Mouse (Mus musculus) forebrain, embryonic 14.5 days (tissue): ENCODE measurements around the gene Adam12. TPM values are rescaled to one million over a fixed set of nuclear protein-coding genes. Genes with fewer than 3 reads are reported as not detected.
A peak's percentile ranks its signal among the peaks of the same experiment; 100 is the strongest.

Experiments used
- ATAC-seq: fragments of 200-750 bp; cut with Nextera tagmentation; 2 replicates; pipeline ENCODE4 v1.8.0; 2017; ENCODE audit warnings: mild to moderate bottlenecking, moderate library complexity
- DNase-seq: peaks from one replicate; pipeline ENCODE4 v3.0.0-alpha.2; 2015; ENCODE audit warnings: low spot score
- H3K27ac ChIP-seq: fragments of 300-500 bp; sonication (generic); 2 replicates; pipeline ENCODE4 v1.5.1; 2014; ENCODE audit warnings: low read depth, mild to moderate bottlenecking, control low read depth, low read length, moderate library complexity
- H3K27me3 ChIP-seq: fragments of 300-500 bp; sonication (generic); replicated peaks from 2 replicates; pipeline ENCODE4 v1.6.1; 2014; ENCODE audit warnings: low read length, control low read depth, mixed read lengths; ENCODE audit not compliant: control insufficient read depth, insufficient read depth
- H3K36me3 ChIP-seq: fragments of 300-500 bp; sonication (generic); 2 replicates; pipeline ENCODE4 v1.6.1; 2014; ENCODE audit warnings: low read length, control low read depth; ENCODE audit not compliant: control insufficient read depth, insufficient read depth
- H3K4me1 ChIP-seq: fragments of 300-500 bp; sonication (generic); 2 replicates; pipeline ENCODE4 v1.6.1; 2014; ENCODE audit warnings: antibody characterized with exemption, low read length, control low read depth; ENCODE audit not compliant: control insufficient read depth, insufficient read depth
- H3K4me2 ChIP-seq: fragments of 300-500 bp; sonication (generic); 2 replicates; pipeline ENCODE4 v1.6.1; 2014; ENCODE audit warnings: mild to moderate bottlenecking, control low read depth, low read length
- H3K4me3 ChIP-seq: fragments of 300-500 bp; sonication (generic); 2 replicates; pipeline ENCODE4 v1.5.1; 2014; ENCODE audit warnings: low read depth, low read length, control low read depth
- H3K9ac ChIP-seq: fragments of 300-500 bp; sonication (generic); 2 replicates; pipeline ENCODE4 v1.6.1; 2014; ENCODE audit warnings: mild to moderate bottlenecking, low read length, control low read depth, moderate library complexity
- H3K9me3 ChIP-seq: fragments of 300-500 bp; sonication (generic); replicated peaks from 2 replicates; pipeline ENCODE4 v1.6.1; 2016; ENCODE audit warnings: low read length, control low read depth, mixed read lengths; ENCODE audit not compliant: control insufficient read depth
- WGBS: fragments of 180-500 bp; shearing (Covaris S2); extraction: QIAGEN DNeasy Blood & Tissue Kit; methylation state at CpG from one replicate; pipeline ENCODE4 v1.1.7; 2014; 5-methylcytosine and 5-hydroxymethylcytosine counted together
- polyA plus RNA-seq: library from polyadenylated mRNA; unstranded; fragments of >200 nt; fragmentation: Nextera tagmentation; extraction: Ambion mirVana; gene quantifications from 2 replicates; pipeline ENCODE4 v1.2.1, GENCODE M21; 2014

The Adam12 gene
- polyA plus RNA-seq = 1.9 and 4.8 TPM in 2 replicates

DNA sequence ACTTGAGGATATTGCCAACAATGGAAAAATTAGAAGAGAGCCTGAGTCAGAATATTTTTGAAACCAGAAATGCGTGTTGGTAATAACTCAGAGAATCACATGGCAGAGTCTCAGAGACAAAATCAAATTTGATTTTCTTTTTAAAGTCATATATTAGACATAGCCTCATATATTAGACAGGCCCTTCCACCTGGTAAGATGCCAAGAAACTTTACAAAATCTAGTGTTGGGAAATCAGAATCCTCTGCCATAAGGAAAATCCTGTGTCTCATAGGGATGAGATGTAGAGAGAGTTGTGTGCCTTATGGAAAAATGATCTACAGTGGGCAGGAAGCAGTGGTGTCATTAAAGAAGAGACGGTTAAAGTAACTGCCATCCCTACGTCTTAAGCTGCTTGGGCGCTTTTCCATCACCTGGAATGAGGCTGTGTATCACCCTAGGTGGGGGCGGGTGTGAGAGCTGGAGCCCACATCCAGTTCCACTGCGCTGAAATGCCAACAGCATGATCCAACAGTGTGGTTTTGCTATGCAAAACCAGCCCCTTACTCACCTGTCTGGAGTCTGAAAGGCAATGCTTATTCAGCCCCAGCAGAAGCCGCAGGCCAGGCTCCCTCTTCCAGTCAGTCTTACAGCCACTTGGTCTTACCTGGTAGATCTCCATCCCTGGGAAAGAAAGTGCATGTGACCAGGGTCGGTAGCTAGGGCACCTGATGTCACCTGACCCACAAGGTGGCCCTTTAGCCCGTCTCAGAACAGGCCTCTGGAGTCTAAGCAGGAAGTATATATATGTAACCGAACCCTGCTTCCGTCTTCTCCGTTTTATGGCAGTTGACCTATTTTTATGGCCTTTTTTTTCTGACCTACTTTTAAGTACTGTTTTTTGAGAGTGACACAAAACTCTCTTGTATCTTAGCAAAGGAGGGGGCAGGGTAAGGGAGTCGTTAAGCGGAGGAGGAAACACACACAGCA, at the start of gene Adam12:
Gene Adam12 (minus strand): TSS at position 769 of the 969 bp plus-strand sequence.
- Histone ChIP-seq H3K4me3 (no peak within 1 kb of the TSS), H3K9me3 (no peaks in the 10 kb centered on the region), H3K4me2 (no peak within 1 kb of the TSS), H3K9ac (no peak within 1 kb of the TSS), H3K4me1 (peaks cover 3% of the 10 kb centered on the region; the same call in 1 of the 2 replicates), H3K36me3 (no peaks in the 10 kb centered on the region), H3K27me3 (no peaks in the 10 kb centered on the region), H3K27ac (no peak within 1 kb of the TSS)
- no peak for ATAC-seq
- DNase-seq = no peak
- 73% methylated on average over 14 of the region's 14 CpGs for WGBS

DNA sequence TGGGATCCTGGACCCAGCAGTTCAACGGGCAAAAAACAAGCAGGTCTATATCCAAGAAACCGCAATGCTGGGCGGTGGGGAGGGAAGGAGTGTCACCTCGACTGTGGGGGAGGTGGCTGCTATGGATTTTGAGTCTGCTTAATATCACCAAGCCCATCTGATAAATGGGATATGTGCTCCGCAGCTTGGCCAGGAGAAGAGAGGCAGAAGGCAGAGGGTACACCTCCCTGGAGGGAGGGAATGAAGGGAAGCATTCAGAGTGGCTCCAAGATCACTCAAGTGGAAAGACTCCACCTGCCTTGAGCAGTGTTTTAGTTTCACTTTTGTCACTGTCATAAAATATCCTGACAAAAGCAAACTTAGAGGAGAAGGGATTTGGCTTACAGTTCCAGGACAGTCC, 41.0 kb upstream of the Adam12 start:
- no peaks in the 10 kb centered on the region for H3K9me3 ChIP-seq
- H3K4me3 ChIP-seq = no peak overlapping the region
- H3K27me3 ChIP-seq = no peaks in the 10 kb centered on the region
- H3K4me1 ChIP-seq = no peaks in the 10 kb centered on the region
- no peak for DNase-seq
- no peak overlapping the region for H3K4me2 ChIP-seq
- no peak for ATAC-seq
- no peak overlapping the region for H3K9ac ChIP-seq
- H3K27ac ChIP-seq = no peak overlapping the region
- WGBS = 86% methylated on average over 5 of the region's 5 CpGs
- H3K36me3 ChIP-seq = no peaks in the 10 kb centered on the region

DNA sequence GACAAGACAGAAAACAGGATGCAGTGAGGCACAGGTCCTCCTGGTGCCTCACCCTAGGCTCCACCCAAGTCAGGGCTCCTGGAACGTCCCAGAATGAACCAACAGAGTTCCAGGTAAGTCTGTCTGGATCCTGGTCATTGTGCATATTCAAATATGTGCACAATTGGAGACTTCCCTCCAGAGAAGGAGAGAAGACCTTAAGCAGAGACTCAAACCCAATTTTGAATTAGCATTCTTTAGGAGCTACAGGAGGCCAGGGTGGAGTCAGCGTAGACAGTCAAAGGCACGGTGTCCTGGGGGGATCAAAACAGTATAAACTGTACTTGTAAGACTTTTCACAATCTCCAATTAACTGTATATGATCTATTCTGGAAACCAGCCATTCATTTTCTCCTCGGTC, 40.5 kb upstream of the Adam12 start:
- H3K4me3 ChIP-seq = no peak overlapping the region
- no peak overlapping the region for H3K4me2 ChIP-seq
- H3K27ac ChIP-seq = no peak overlapping the region
- H3K9ac ChIP-seq = no peak overlapping the region
- no peaks in the 10 kb centered on the region for H3K27me3 ChIP-seq
- no peaks in the 10 kb centered on the region for H3K9me3 ChIP-seq
- ATAC-seq (no peak), DNase-seq (no peak)
- H3K36me3 ChIP-seq = no peaks in the 10 kb centered on the region
- no peaks in the 10 kb centered on the region for H3K4me1 ChIP-seq
- 54% methylated on average over 4 of the region's 4 CpGs for WGBS

DNA sequence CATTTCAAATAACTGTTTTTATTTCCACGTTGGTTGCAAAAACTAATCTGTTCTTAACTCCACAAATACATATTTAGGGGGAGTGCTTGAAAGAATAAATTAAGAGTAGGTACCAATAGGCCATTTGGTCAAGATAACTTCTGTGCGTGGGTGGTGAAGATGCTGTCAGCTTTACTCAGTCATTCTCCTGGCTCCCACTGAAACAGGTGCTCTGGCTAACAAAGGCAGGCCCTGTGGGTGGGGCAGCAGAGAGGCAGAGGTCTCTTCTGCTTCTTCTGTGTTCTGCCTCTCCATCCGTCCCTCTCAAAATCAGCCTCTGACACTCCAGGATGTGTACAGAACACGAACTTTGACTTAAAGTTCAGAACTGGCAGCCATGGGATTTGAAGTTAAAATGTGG, 33.8 kb upstream of the Adam12 start:
- 74% methylated on average over 4 of the region's 4 CpGs for WGBS

DNA sequence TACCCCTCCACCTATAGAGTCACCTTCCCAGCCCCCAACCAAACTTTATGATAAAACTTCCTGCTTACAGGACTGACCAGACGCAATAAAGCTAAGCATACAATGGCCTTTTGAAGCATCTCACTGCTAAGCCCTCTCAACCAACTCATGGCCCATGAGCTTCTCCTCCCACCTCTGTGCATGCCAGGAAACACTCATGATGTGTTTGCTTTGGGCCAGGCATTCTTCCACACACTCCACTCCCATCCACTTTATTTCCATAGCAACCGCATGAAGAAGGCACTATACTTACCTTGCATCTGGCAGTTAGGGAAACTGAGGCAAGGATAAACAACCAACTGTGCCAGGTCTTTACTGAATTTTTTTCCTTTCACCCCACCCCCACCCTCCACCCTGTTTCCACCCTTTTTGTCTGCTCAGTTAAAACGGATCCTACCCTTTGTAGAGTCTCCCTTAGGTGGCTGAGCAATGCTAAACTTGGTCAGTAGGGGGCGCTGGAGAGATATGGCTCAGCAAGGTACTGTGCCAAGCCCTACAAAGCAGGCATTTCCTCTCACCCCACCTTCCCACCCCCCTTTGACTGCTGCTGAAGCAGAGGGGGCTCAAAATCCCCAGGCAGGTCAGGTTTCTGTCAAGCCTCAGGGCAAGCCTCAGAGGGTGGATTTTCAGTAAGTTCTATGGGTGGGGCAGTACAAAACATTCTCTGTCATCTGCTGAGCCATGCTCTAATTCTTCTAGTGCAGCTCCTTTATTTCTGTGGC, 31.4 kb upstream of the Adam12 start:
- H3K9ac ChIP-seq = no peak overlapping the region
- no peaks in the 10 kb centered on the region for H3K36me3 ChIP-seq
- DNase-seq = peak; percentile 72
- WGBS = 46% methylated on average over 4 of the region's 4 CpGs
- H3K27ac ChIP-seq = no peak overlapping the region
- no peaks in the 10 kb centered on the region for H3K27me3 ChIP-seq
- no peak overlapping the region for H3K4me2 ChIP-seq
- H3K4me3 ChIP-seq = no peak overlapping the region
- no peaks in the 10 kb centered on the region for H3K9me3 ChIP-seq
- ATAC-seq = peak; percentile 54
- no peaks in the 10 kb centered on the region for H3K4me1 ChIP-seq

More for the DNA sequence above, 33.8 kb upstream of the Adam12 start:
- no peaks in the 10 kb centered on the region for H3K36me3 ChIP-seq
- H3K9me3 ChIP-seq = no peaks in the 10 kb centered on the region
- no peak overlapping the region for H3K4me3 ChIP-seq
- H3K4me1 ChIP-seq = no peaks in the 10 kb centered on the region
- no peaks in the 10 kb centered on the region for H3K27me3 ChIP-seq
- H3K9ac ChIP-seq = no peak overlapping the region
- H3K27ac ChIP-seq = no peak overlapping the region
- DNase-seq = no peak
- ATAC-seq = no peak
- no peak overlapping the region for H3K4me2 ChIP-seq

DNA sequence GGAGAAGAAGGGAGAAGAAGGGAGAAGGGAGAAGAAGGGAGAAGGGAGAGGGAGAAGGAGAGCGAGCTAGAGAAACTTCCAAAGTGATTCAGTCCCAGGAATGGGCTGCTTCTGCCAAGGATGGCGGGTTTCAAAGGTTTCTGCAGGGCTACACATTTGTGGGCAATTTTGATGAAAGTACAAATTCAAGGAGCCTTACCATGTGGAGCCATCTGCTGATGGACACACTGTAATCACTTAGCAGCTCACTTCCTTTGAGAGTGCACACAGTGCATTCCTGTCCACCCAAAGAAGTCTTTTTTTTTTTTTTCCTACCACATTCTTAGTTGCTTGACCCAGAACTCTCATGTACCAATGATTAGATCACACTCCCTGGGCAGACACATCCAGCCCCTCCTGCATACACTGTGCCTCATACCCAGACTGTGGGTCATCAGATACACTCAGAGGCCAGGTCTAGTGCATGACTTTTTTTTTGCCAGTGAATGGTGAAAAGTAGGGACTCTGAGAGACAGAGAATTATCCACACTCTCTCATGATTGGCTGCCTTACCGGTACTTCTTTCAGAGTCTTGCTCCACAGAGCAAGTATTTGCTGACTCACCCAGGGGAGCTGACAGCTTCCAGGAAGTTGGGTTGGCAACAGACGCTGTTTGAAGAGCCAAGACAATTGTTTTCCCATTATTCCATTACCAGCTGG, 29.2 kb upstream of the Adam12 start:
- Histone ChIP-seq H3K9ac (no peak overlapping the region), H3K36me3 (no peaks in the 10 kb centered on the region), H3K4me3 (no peak overlapping the region), H3K4me2 (no peak overlapping the region), H3K27ac (no peak overlapping the region), H3K9me3 (no peaks in the 10 kb centered on the region), H3K4me1 (no peaks in the 10 kb centered on the region), H3K27me3 (no peaks in the 10 kb centered on the region)
- ATAC-seq (no peak), DNase-seq (peak; percentile 12)
- 65% methylated on average over 4 of the region's 4 CpGs for WGBS

DNA sequence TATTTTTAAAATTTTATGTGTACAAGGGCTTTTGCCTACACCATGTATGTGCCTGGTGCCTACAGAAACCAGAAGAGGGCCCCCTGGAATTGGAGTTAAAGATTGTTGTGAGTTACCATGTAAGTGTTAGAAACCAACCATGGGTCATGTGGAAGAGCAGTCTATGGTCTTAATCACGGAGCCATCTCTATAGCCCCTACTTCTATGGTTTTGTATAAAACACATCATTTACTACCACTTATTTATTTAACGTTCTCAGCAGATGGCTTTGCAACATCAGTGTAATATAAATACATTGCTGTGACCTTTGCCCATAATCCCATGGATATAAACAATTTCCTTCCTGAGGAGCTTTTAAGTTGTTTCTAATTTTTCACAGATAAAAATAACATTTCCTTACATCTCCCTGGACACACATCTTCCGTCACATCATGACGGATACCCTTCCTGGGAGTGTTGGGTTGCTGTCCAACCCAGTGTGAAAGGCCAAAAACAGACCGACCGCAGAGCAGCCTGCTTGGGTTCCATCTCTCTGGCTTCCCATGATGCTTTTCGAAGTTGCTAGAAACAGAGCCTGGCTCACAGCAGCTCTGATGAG, 18.4 kb upstream of the Adam12 start:
- ATAC-seq (no peak), DNase-seq (no peak)
- Histone ChIP-seq H3K4me1 (no peaks in the 10 kb centered on the region), H3K4me2 (no peak overlapping the region), H3K36me3 (no peaks in the 10 kb centered on the region), H3K4me3 (no peak overlapping the region), H3K9me3 (no peaks in the 10 kb centered on the region), H3K27me3 (no peaks in the 10 kb centered on the region), H3K9ac (no peak overlapping the region), H3K27ac (no peak overlapping the region)
- WGBS = 90% methylated on average over 7 of the region's 7 CpGs

DNA sequence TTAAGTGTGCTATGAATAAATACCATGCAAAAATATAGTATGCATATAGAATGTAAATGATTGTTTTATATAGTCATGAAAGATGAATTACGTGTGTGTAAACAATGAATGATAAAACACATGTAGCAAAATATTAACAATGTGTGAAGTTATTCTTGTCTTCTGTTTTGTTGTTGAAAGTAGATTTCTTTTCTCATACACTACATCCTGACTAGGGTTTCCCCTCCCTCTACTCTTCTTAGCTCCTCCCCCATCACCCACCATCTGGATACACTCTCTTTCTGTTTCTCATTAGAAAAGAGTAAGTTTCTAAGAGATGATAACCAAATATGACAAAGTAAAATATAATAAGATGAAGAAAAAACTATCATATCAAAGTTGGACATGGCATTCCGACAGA, 16.1 kb upstream of the Adam12 start:
- no peaks in the 10 kb centered on the region for H3K36me3 ChIP-seq
- H3K27me3 ChIP-seq = no peaks in the 10 kb centered on the region
- no peak overlapping the region for H3K4me3 ChIP-seq
- H3K4me1 ChIP-seq = no peaks in the 10 kb centered on the region
- H3K9me3 ChIP-seq = no peaks in the 10 kb centered on the region
- no peak overlapping the region for H3K27ac ChIP-seq
- 95% methylated on average over 2 of the region's 2 CpGs for WGBS
- ATAC-seq (no peak), DNase-seq (no peak)
- H3K4me2 ChIP-seq = no peak overlapping the region
- no peak overlapping the region for H3K9ac ChIP-seq
